Mouse (Mus musculus) cerebellum, adult 2 months (tissue): ENCODE measurements at regions not wholly inside any gene's neighbourhood (a gene's known extent, or its start where the extent isn't known, plus 50 kb on each side); places are given as distances from the start of the nearest gene placed in this dataset.

Experiments used
- CTCF ChIP-seq: fragments of 200-500 bp; IDR thresholded peaks from 2 replicates; pipeline ENCODE4 v1.5.1; 2011; ENCODE audit warnings: low read depth, mild to moderate bottlenecking, control low read depth, low read length, moderate library complexity, borderline replicate concordance; ENCODE audit not compliant: insufficient read depth
- POLR2A ChIP-seq: fragments of 200-500 bp; IDR thresholded peaks from 2 replicates; pipeline ENCODE4 v1.6.1; 2011; ENCODE audit warnings: low read length, control low read depth, borderline replicate concordance; ENCODE audit not compliant: insufficient read depth

DNA sequence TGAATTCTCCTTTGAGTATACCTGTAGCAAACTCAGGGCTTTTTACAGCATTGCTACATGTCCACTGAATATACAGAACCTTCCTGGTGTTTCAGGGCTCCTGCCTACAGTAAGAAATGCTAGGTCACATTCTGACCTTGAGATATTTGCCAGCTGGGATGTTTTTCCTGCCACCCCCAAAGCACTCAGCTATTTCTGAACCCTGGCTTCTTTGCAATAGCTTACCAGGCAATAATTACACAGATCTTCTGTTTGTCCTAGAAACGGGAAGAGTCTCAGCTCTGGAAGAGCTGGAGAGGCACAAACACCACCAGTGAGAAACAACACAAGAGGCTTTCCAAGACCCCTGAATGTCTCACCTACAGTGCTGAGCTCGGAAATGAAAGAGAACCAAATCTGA is 366.7 kb downstream of the Wdr72 start:
- TF ChIP-seq POLR2A (no peak), CTCF (no peak)
